Mouse (Mus musculus): ENCODE results near the gene Camkk1. TPM values are rescaled to one million over a fixed set of nuclear protein-coding genes. Genes with fewer than 3 reads are reported as not detected.

Gene Camkk1
- polyA plus RNA-seq (2015; fragmentation: Nextera tagmentation; extraction: Ambion mirVana), result 17.1 and 17.5 TPM in 2 replicates

- H3K27ac ChIP-seq, result peak within 1 kb of the TSS; percentile 22
- no peaks in the 10 kb centered on the region for H3K36me3 ChIP-seq
- H3K4me1 ChIP-seq (replicated peaks), result peaks cover 29% of the 10 kb centered on the region
- H3K4me3 ChIP-seq (replicated peaks), result peak within 1 kb of the TSS; percentile 54
- peak; percentile 96 for ATAC-seq
- H3K9me3 ChIP-seq, result no peaks in the 10 kb centered on the region
- peaks cover 35% of the 10 kb centered on the region for H3K27me3 ChIP-seq
- under 1% methylated on average over 52 of the region's 57 CpGs for WGBS
- H3K9ac ChIP-seq (replicated peaks), result peak within 1 kb of the TSS; percentile 71
- H3K4me2 ChIP-seq (replicated peaks), result peak within 1 kb of the TSS; percentile 89
These were observed at the start of gene Camkk1 for GRCm38 (mm10) chr11:73018471-73019146. Gene Camkk1, plus strand, starts transcription at chr11:73019008.

- no peak for ATAC-seq
- Histone ChIP-seq H3K9ac (replicated peaks) (no peak overlapping the region), H3K4me2 (replicated peaks) (no peak overlapping the region), H3K4me1 (replicated peaks) (no peaks in the 10 kb centered on the region), H3K4me3 (replicated peaks) (no peak overlapping the region), H3K27me3 (no peaks in the 10 kb centered on the region), H3K36me3 (no peaks in the 10 kb centered on the region), H3K9me3 (no peaks in the 10 kb centered on the region), H3K27ac (no peak overlapping the region)
- WGBS, result 82% methylated on average over 13 of the region's 13 CpGs
These were observed 43.8 kb upstream of the Camkk1 start for GRCm38 (mm10) chr11:72974995-72975503.

DNA sequence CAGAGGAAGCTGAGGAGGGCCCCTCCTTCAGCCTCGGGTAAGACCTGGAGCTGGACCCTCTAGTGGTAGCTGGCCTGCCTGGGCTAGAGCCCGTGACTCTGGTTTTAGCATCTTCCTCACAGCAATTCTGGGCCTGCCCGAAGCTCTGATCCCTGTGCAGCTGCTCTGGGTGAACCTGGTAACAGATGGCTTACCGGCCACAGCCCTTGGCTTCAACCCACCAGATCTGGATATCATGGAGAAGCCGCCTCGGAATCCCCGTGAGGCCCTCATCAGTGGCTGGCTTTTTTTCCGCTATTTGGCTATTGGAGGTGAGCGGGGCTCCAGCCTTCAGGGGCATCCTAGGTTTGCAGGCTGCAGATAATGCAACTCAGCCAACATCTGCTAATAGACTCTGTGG, 36.3 kb upstream of the Camkk1 start:
- H3K9ac ChIP-seq (replicated peaks), result no peak overlapping the region
- ATAC-seq, result no peak
- H3K36me3 ChIP-seq, result no peaks in the 10 kb centered on the region
- H3K4me2 ChIP-seq (replicated peaks), result no peak overlapping the region
- H3K4me1 ChIP-seq (replicated peaks), result no peaks in the 10 kb centered on the region
- no peak overlapping the region for H3K4me3 ChIP-seq (replicated peaks)
- 88% methylated on average over 9 of the region's 9 CpGs for WGBS
- H3K27me3 ChIP-seq, result no peaks in the 10 kb centered on the region
- H3K9me3 ChIP-seq, result no peaks in the 10 kb centered on the region
- no peak overlapping the region for H3K27ac ChIP-seq

- no peak overlapping the region for H3K27ac ChIP-seq
- no peaks in the 10 kb centered on the region for H3K4me1 ChIP-seq (replicated peaks)
- no peaks in the 10 kb centered on the region for H3K36me3 ChIP-seq
- no peak overlapping the region for H3K4me2 ChIP-seq (replicated peaks)
- no peaks in the 10 kb centered on the region for H3K27me3 ChIP-seq
- no peak overlapping the region for H3K9ac ChIP-seq (replicated peaks)
- ATAC-seq, result no peak
- no peaks in the 10 kb centered on the region for H3K9me3 ChIP-seq
- 52% methylated on average over 5 of the region's 5 CpGs for WGBS
- no peak overlapping the region for H3K4me3 ChIP-seq (replicated peaks)
These were observed 35.5 kb upstream of the Camkk1 start for GRCm38 (mm10) chr11:72983283-72983682.

- Histone ChIP-seq H3K9me3 (no peaks in the 10 kb centered on the region), H3K27ac (no peak overlapping the region), H3K27me3 (no peaks in the 10 kb centered on the region), H3K4me3 (replicated peaks) (no peak overlapping the region), H3K4me1 (replicated peaks) (no peaks in the 10 kb centered on the region), H3K36me3 (no peaks in the 10 kb centered on the region), H3K4me2 (replicated peaks) (no peak overlapping the region), H3K9ac (replicated peaks) (no peak overlapping the region)
- WGBS, result 80% methylated on average over 5 of the region's 5 CpGs
- no peak for ATAC-seq
These were observed 32.1 kb upstream of the Camkk1 start for GRCm38 (mm10) chr11:72986745-72987144.

- H3K9ac ChIP-seq (replicated peaks), result no peak overlapping the region
- WGBS, result 78% methylated on average over 5 of the region's 5 CpGs
- no peaks in the 10 kb centered on the region for H3K27me3 ChIP-seq
- H3K4me2 ChIP-seq (replicated peaks), result no peak overlapping the region
- H3K36me3 ChIP-seq, result no peaks in the 10 kb centered on the region
- ATAC-seq, result no peak
- no peak overlapping the region for H3K4me3 ChIP-seq (replicated peaks)
- H3K4me1 ChIP-seq (replicated peaks), result no peaks in the 10 kb centered on the region
- H3K27ac ChIP-seq, result no peak overlapping the region
- H3K9me3 ChIP-seq, result no peaks in the 10 kb centered on the region
These were observed 31.6 kb upstream of the Camkk1 start for GRCm38 (mm10) chr11:72987234-72987633.

GRCm38 (mm10) chr11:72987807-72988206, 31.0 kb upstream of the Camkk1 start:
- Histone ChIP-seq H3K27ac (no peak overlapping the region), H3K27me3 (no peaks in the 10 kb centered on the region), H3K4me1 (replicated peaks) (no peaks in the 10 kb centered on the region), H3K4me2 (replicated peaks) (no peak overlapping the region), H3K9ac (replicated peaks) (no peak overlapping the region), H3K36me3 (no peaks in the 10 kb centered on the region), H3K4me3 (replicated peaks) (no peak overlapping the region), H3K9me3 (no peaks in the 10 kb centered on the region)
- 87% methylated on average over 5 of the region's 5 CpGs for WGBS
- ATAC-seq, result no peak

GRCm38 (mm10) chr11:72989044-72989443, 29.8 kb upstream of the Camkk1 start:
- WGBS, result 86% methylated on average over 6 of the region's 6 CpGs
- H3K36me3 ChIP-seq, result no peaks in the 10 kb centered on the region
- ATAC-seq, result no peak
- no peak overlapping the region for H3K27ac ChIP-seq
- H3K9ac ChIP-seq (replicated peaks), result no peak overlapping the region
- no peak overlapping the region for H3K4me3 ChIP-seq (replicated peaks)
- H3K9me3 ChIP-seq, result no peaks in the 10 kb centered on the region
- no peaks in the 10 kb centered on the region for H3K27me3 ChIP-seq
- no peak overlapping the region for H3K4me2 ChIP-seq (replicated peaks)
- H3K4me1 ChIP-seq (replicated peaks), result no peaks in the 10 kb centered on the region

GRCm38 (mm10) chr11:72990688-72991087, 28.1 kb upstream of the Camkk1 start:
- H3K9ac ChIP-seq (replicated peaks), result no peak overlapping the region
- no peak overlapping the region for H3K27ac ChIP-seq
- H3K36me3 ChIP-seq, result no peaks in the 10 kb centered on the region
- H3K4me3 ChIP-seq (replicated peaks), result no peak overlapping the region
- 81% methylated on average over 9 of the region's 9 CpGs for WGBS
- H3K9me3 ChIP-seq, result no peaks in the 10 kb centered on the region
- no peak overlapping the region for H3K4me2 ChIP-seq (replicated peaks)
- no peaks in the 10 kb centered on the region for H3K4me1 ChIP-seq (replicated peaks)
- ATAC-seq, result no peak
- H3K27me3 ChIP-seq, result no peaks in the 10 kb centered on the region

DNA sequence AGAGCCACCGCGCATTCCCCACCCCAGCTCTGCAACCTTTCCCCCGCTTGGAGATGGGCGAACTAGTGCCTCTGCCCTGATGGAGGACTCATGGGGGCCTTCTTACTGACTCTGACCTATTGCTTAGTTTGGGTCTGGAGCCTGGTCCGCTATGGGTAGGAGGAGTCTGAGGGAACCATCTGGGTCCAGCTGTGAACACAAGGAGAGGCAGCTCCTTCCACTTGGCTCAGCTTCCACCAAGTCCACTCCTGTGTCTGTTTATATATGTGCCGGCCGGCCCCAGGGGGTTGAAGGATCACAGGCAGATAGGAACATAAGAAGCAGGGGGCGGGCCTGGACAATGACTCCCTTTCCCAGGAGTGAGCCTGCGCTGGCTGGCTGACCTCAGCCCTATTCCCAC, 26.8 kb upstream of the Camkk1 start:
- WGBS, result 68% methylated on average over 9 of the region's 9 CpGs
- H3K27me3 ChIP-seq, result no peaks in the 10 kb centered on the region
- no peaks in the 10 kb centered on the region for H3K4me1 ChIP-seq (replicated peaks)
- no peak for ATAC-seq
- no peak overlapping the region for H3K27ac ChIP-seq
- no peaks in the 10 kb centered on the region for H3K9me3 ChIP-seq
- H3K36me3 ChIP-seq, result no peaks in the 10 kb centered on the region
- no peak overlapping the region for H3K4me2 ChIP-seq (replicated peaks)
- no peak overlapping the region for H3K9ac ChIP-seq (replicated peaks)
- no peak overlapping the region for H3K4me3 ChIP-seq (replicated peaks)

GRCm38 (mm10) chr11:72996346-72996745, 22.5 kb upstream of the Camkk1 start:
- no peaks in the 10 kb centered on the region for H3K36me3 ChIP-seq
- no peak overlapping the region for H3K4me3 ChIP-seq (replicated peaks)
- no peak overlapping the region for H3K9ac ChIP-seq (replicated peaks)
- no peaks in the 10 kb centered on the region for H3K9me3 ChIP-seq
- WGBS, result 90% methylated on average over 6 of the region's 6 CpGs
- no peaks in the 10 kb centered on the region for H3K27me3 ChIP-seq
- H3K27ac ChIP-seq, result no peak overlapping the region
- H3K4me2 ChIP-seq (replicated peaks), result no peak overlapping the region
- no peak for ATAC-seq
- no peaks in the 10 kb centered on the region for H3K4me1 ChIP-seq (replicated peaks)

- no peaks in the 10 kb centered on the region for H3K27me3 ChIP-seq
- H3K4me2 ChIP-seq (replicated peaks), result no peak overlapping the region
- no peaks in the 10 kb centered on the region for H3K4me1 ChIP-seq (replicated peaks)
- no peak overlapping the region for H3K9ac ChIP-seq (replicated peaks)
- H3K27ac ChIP-seq, result no peak overlapping the region
- no peak overlapping the region for H3K4me3 ChIP-seq (replicated peaks)
- 89% methylated on average over 2 of the region's 2 CpGs for WGBS
- no peak for ATAC-seq
- no peaks in the 10 kb centered on the region for H3K36me3 ChIP-seq
- H3K9me3 ChIP-seq, result no peaks in the 10 kb centered on the region
These were observed 22.0 kb upstream of the Camkk1 start for GRCm38 (mm10) chr11:72996781-72997180.

All from midbrain, embryonic 13.5 days (tissue).